Mouse (Mus musculus): Measurements from ENCODE around the gene Fam117b. TPM values are rescaled to one million over a fixed set of nuclear protein-coding genes. Genes with fewer than 3 reads are reported as not detected.

Fam117b gene
- polyA plus RNA-seq (2017; shearing (Covaris generic)): 76.4 TPM

GRCm38 (mm10) chr1:59912413-59913157 is at the start of gene Fam117b:
Gene Fam117b (plus strand): TSS chr1:59913006.

Other genes with a start within 250 kb of the Fam117b start
- 390 TPM for gene Sumo1, start 242.2 kb upstream of the Fam117b start, polyA plus RNA-seq (2017; shearing (Covaris generic))
- gene Nop58, start 228.0 kb upstream of the Fam117b start, polyA plus RNA-seq (2017; shearing (Covaris generic)): 260 TPM
- gene Bmpr2, start 149.6 kb upstream of the Fam117b start, polyA plus RNA-seq (2017; shearing (Covaris generic)): 0.41 TPM
- gene Ica1l, start 130.2 kb downstream of the Fam117b start, polyA plus RNA-seq (2017; shearing (Covaris generic)): 0.73 TPM
- 6.8 TPM for gene Carf, start 185.2 kb downstream of the Fam117b start, polyA plus RNA-seq (2017; shearing (Covaris generic))
- 29.0 TPM for gene Wdr12, start 185.6 kb downstream of the Fam117b start, polyA plus RNA-seq (2017; shearing (Covaris generic))